Mouse (Mus musculus) gastrocnemius, adult 2 months (tissue): ENCODE results near the gene Hoxc10. TPM values are rescaled to one million over a fixed set of nuclear protein-coding genes. Genes with fewer than 3 reads are reported as not detected.

Source experiments
- DNase-seq: peaks from one replicate; pipeline ENCODE4 v3.0.0; 2022
- H3K27ac ChIP-seq: fragments of 200-600 bp; 2 replicates; pipeline ENCODE4 v1.8.1; 2022; ENCODE audit warnings: mild to moderate bottlenecking
- H3K4me3 ChIP-seq: fragments of 200-600 bp; 2 replicates; pipeline ENCODE4 v1.8.1; 2022; ENCODE audit warnings: mild to moderate bottlenecking, moderate library complexity
- CTCF ChIP-seq: fragments of 200-600 bp; IDR thresholded peaks from 2 replicates; pipeline ENCODE4 v1.8.1; 2022; ENCODE audit warnings: antibody characterized with exemption, mild to moderate bottlenecking, moderate library complexity
- intact Hi-C: fragments of 180-260 bp; cut with DNase I; formaldehyde crosslinking; loops from one replicate; pipeline ENCODE4 v1.15.1; 2025
- total RNA-seq, 2 experiments: library from RNA; stranded (reverse); gene quantifications; 2 replicates each; pipeline ENCODE4 v1.2.3; 2021

The Hoxc10 gene
- total RNA-seq, 2 experiments from 2014 or later: 72.4 to 84.8 TPM

- H3K27ac ChIP-seq: peak overlapping the region; percentile 98
- no peak for TF ChIP-seq CTCF
Measured at GRCm38 (mm10) chr15:103001370-103001769, 34.8 kb downstream of the Hoxc10 start.

GRCm38 (mm10) chr15:103002156-103002555 lies 35.6 kb downstream of the Hoxc10 start:
- intact Hi-C loops: no loop called here
- peak overlapping the region; percentile 98 for H3K27ac ChIP-seq
- peak; percentile 66 for DNase-seq
- TF ChIP-seq CTCF: no peak
- peak overlapping the region; percentile 74 for H3K4me3 ChIP-seq

More at GRCm38 (mm10) chr15:103001370-103001769, 34.8 kb downstream of the Hoxc10 start:
- intact Hi-C loops: no loop called here
- peak overlapping the region; percentile 74 for H3K4me3 ChIP-seq
- DNase-seq: peak; percentile 47

- no peak for TF ChIP-seq CTCF
- peak overlapping the region; percentile 74 for H3K4me3 ChIP-seq
- intact Hi-C loops: no loop called here
- H3K27ac ChIP-seq: peak overlapping the region; percentile 98
- peak; percentile 52 for DNase-seq
Measured at GRCm38 (mm10) chr15:103002821-103003448, 36.3 kb downstream of the Hoxc10 start.

DNA sequence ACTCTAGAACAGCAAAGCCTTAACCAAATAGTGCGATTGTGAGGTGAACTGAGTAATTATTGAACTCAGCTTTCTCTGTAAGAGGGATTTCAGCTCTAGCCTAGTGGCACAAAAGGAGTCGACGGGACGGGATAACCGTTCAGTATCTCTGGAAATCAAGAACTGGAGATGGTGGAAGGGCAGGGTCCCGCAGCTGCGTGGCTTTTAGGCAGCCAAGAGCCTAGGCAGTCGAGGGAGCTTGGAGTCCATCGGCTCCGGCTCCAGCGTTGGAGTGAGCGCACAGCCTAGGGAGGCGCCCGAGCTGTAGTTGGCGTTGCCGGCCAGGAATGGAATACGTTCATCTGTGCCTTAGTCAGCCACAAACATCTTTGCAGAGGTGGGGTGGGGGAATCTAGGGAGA lies 38.7 kb downstream of the Hoxc10 start:
- intact Hi-C loops: no loop called here
- Histone ChIP-seq H3K4me3 (peak overlapping the region; percentile 63), H3K27ac (peak overlapping the region; percentile 87)
- DNase-seq: peak; percentile 83
- no peak for TF ChIP-seq CTCF

- TF ChIP-seq CTCF: no peak
- peak overlapping the region; percentile 87 for H3K27ac ChIP-seq
- DNase-seq: peak; percentile 39
- peak overlapping the region; percentile 63 for H3K4me3 ChIP-seq
- intact Hi-C loops: no loop called here
Measured at GRCm38 (mm10) chr15:103005797-103006196, 39.2 kb downstream of the Hoxc10 start.

- peak; percentile 15 for DNase-seq
- H3K4me3 ChIP-seq: peak overlapping the region; percentile 63
- intact Hi-C loops: no loop called here
- TF ChIP-seq CTCF: no peak
- peak overlapping the region; percentile 87 for H3K27ac ChIP-seq
Measured at GRCm38 (mm10) chr15:103006326-103006725, 39.7 kb downstream of the Hoxc10 start.

GRCm38 (mm10) chr15:103009265-103010111 lies 42.9 kb downstream of the Hoxc10 start:
- Histone ChIP-seq H3K4me3 (peak overlapping the region; percentile 48), H3K27ac (peak overlapping the region; percentile 38; the same call in 1 of the 2 replicates)
- intact Hi-C loops: no loop called here
- TF ChIP-seq CTCF: no peak
- DNase-seq: no peak

GRCm38 (mm10) chr15:103010112-103010846 lies 43.7 kb downstream of the Hoxc10 start:
- intact Hi-C loops: no loop called here
- peak overlapping the region; percentile 38; the same call in 1 of the 2 replicates for H3K27ac ChIP-seq
- peak; percentile 26 for DNase-seq
- TF ChIP-seq CTCF: no peak
- peak overlapping the region; percentile 48 for H3K4me3 ChIP-seq

GRCm38 (mm10) chr15:103010847-103011555 lies 44.4 kb downstream of the Hoxc10 start:
- intact Hi-C loops: no loop called here

GRCm38 (mm10) chr15:103011928-103012486 lies 45.4 kb downstream of the Hoxc10 start:
- Histone ChIP-seq H3K4me3 (peak overlapping the region; percentile 47), H3K27ac (peak overlapping the region; percentile 53)
- TF ChIP-seq CTCF: no peak
- intact Hi-C loops: no loop called here
- peak; percentile 61 for DNase-seq

More at GRCm38 (mm10) chr15:103010847-103011555, 44.4 kb downstream of the Hoxc10 start:
- Histone ChIP-seq H3K27ac (peak overlapping the region; percentile 16), H3K4me3 (peak overlapping the region; percentile 48)
- no peak for TF ChIP-seq CTCF
- no peak for DNase-seq

- intact Hi-C loops: loop anchor here (1.0 kb wide), 1 partner anchor 107 kb away; no protein-coding TSS in a partner anchor
- TF ChIP-seq CTCF: peak; percentile 83
- peak overlapping the region; percentile 67 for H3K4me3 ChIP-seq
- DNase-seq: peak; percentile 70
- H3K27ac ChIP-seq: peak overlapping the region; percentile 78
Measured at GRCm38 (mm10) chr15:103013238-103013984, 46.8 kb downstream of the Hoxc10 start.
